Mouse (Mus musculus) inflammation-experienced regulatory T-cells, adult 6 months (primary cell): ENCODE data around the gene Aff1. TPM values are rescaled to one million over a fixed set of nuclear protein-coding genes. Genes with fewer than 3 reads are reported as not detected.
A peak's percentile ranks its signal among the peaks of the same experiment; 100 is the strongest.

ENCODE experiments used
- ATAC-seq: one replicate; pipeline ENCODE4 v1.8.0; 2017
- polyA plus RNA-seq, 3 experiments: library from polyadenylated mRNA; unstranded; fragments of 100-300 nt; shearing (Covaris generic); gene quantifications; one replicate each; pipeline ENCODE4 v1.2.1; 2017

Aff1 gene
- polyA plus RNA-seq, 3 experiments from 2014 or later: 5.7 to 17.9 (median 12.0) TPM

GRCm38 (mm10) chr5:103727777-103728395, 35.7 kb downstream of the Aff1 start:
- ATAC-seq: no peak

GRCm38 (mm10) chr5:103729225-103729624, 37.1 kb downstream of the Aff1 start:
- ATAC-seq: no peak

- ATAC-seq: no peak
Observed at GRCm38 (mm10) chr5:103730142-103730541, 38.0 kb downstream of the Aff1 start.

- no peak for ATAC-seq
Observed at GRCm38 (mm10) chr5:103730727-103731126, 38.6 kb downstream of the Aff1 start.

GRCm38 (mm10) chr5:103732581-103732980, 40.4 kb downstream of the Aff1 start:
- no peak for ATAC-seq

- ATAC-seq: no peak
Observed at GRCm38 (mm10) chr5:103735411-103736112, 43.4 kb downstream of the Aff1 start.

GRCm38 (mm10) chr5:103736553-103737207, 44.5 kb downstream of the Aff1 start:
- no peak for ATAC-seq

GRCm38 (mm10) chr5:103737208-103738066, 45.3 kb downstream of the Aff1 start:
- no peak for ATAC-seq

- no peak for ATAC-seq
Observed at GRCm38 (mm10) chr5:103738509-103738908, 46.3 kb downstream of the Aff1 start.

- no peak for ATAC-seq
Observed at GRCm38 (mm10) chr5:103739163-103739562, 47.0 kb downstream of the Aff1 start.

GRCm38 (mm10) chr5:103740093-103740902, 48.1 kb downstream of the Aff1 start:
- ATAC-seq: no peak

- no peak for ATAC-seq
Observed at GRCm38 (mm10) chr5:103740903-103741246, 48.7 kb downstream of the Aff1 start.

- ATAC-seq: no peak
Observed at GRCm38 (mm10) chr5:103741443-103741842, 49.3 kb downstream of the Aff1 start.

- ATAC-seq: no peak
Observed at GRCm38 (mm10) chr5:103741992-103742391, 49.8 kb downstream of the Aff1 start.

GRCm38 (mm10) chr5:103744531-103744930, 52.4 kb downstream of the Aff1 start:
- no peak for ATAC-seq

- ATAC-seq: no peak
Observed at GRCm38 (mm10) chr5:103745635-103746034, 53.5 kb downstream of the Aff1 start.

GRCm38 (mm10) chr5:103746561-103747085, 54.4 kb downstream of the Aff1 start:
- ATAC-seq: peak; percentile 73

- ATAC-seq: no peak
Observed at GRCm38 (mm10) chr5:103747098-103747497, 54.9 kb downstream of the Aff1 start.

GRCm38 (mm10) chr5:103748343-103748742, 56.2 kb downstream of the Aff1 start:
- no peak for ATAC-seq

GRCm38 (mm10) chr5:103749465-103750285, 57.5 kb downstream of the Aff1 start:
- ATAC-seq: no peak
